Mouse (Mus musculus): ENCODE measurements around the gene Pdf.
"Not testable (repeated sequence)": the region's sequence is repeated elsewhere in the genome, so short reads cannot be mapped to it uniquely, and the experiment has no call there.

Pdf gene

GRCm38 (mm10) chr8:107040632-107041031, 7.8 kb downstream of the Pdf start:
- no peak for DNase-seq (ENCODE audit: inconsistent age in 2 of 2, low spot score in 1 of 2)

GRCm38 (mm10) chr8:107036626-107037025, 11.8 kb downstream of the Pdf start:
- DNase-seq (ENCODE audit: inconsistent age in 2 of 2, low spot score in 1 of 2) = peak; percentile 65 to 67

- DNase-seq (ENCODE audit: inconsistent age in 2 of 2, low spot score in 1 of 2) = no peak
Observed at GRCm38 (mm10) chr8:107035641-107036040, 12.8 kb downstream of the Pdf start.

GRCm38 (mm10) chr8:107033609-107034008, 14.8 kb downstream of the Pdf start:
- not testable (repeated sequence) for DNase-seq (ENCODE audit: inconsistent age in 2 of 2, low spot score in 1 of 2)

DNA sequence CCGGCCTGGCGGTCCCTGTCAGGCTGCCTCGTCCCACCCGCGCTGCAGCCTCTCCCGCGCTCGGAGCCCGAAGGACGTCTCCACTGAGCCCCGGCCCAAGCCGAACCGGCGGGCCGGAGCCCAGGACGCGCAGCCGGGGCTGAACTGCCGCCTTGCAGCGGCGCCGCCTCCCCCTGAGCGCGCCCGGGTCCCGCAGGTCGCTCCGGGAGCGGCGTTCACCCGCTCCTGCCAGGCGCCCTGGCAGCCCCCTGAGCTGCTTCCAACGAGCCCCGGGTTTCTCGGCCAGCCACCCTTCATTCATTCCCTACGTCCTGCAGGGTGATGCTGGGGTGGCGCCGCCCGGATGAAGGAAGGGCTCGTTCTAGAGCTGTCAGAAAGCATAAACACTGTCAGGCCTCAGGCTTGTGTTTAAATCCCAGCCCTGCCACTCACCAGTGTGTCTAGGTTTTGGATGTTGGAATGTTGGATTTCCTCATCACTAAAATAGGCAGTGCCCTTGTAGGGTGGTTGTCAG, 16.8 kb downstream of the Pdf start:
- DNase-seq (ENCODE audit: inconsistent age in 2 of 2, low spot score in 1 of 2) = no peak

DNA sequence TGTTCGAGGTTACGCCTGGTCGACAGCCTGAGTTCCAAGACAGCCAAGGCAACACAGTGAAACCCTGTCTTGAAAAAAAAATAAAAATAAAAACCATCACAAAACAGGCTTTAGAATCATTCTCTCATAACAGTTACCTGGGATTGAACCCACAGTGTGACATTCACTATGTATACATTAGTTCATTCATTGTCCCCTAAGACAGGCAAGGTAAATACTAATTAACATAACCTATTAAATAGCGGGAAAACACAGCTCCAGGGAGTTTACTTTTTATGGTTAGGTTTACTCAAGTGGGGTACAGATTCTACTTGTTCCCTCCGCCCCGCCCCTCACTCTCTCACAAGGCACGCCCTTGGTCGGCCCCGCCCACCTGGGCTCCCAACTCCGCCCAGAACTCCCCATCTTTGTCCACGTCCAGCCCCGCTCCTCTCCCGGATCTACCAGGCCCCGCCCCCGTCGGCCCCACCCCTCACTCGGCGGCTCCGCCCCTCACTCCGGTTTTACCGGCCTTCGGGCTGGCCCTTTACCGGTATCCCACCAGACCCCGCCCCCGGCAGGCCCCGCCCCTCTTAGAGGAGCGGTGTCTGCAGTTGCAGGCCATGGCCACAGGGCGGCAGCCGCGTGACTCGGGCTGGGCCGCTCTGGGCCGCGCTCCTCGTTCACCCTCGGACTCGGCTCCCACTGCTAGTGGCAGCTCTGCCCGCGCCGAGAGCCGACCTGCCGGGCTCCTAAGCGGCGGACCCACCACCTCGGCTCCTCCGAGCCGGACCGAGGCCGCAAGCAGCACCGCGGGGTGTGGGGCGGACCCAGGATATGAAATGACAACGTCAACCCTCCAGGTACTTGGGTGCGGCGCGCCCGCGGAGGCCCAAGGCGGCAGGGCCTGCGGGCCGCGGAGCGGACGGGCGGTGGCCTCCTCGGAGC, 17.5 kb downstream of the Pdf start, which contains the start of gene Vps4a:
Gene Vps4a (plus strand): TSS at position 573 of the 927 bp plus-strand sequence.
- peak; percentile 98 to 100 for DNase-seq (ENCODE audit: inconsistent age in 2 of 2, low spot score in 1 of 2)

- no peak for DNase-seq (ENCODE audit: inconsistent age in 2 of 2, low spot score in 1 of 2)
Observed at GRCm38 (mm10) chr8:107030058-107030457, 18.4 kb downstream of the Pdf start.

DNA sequence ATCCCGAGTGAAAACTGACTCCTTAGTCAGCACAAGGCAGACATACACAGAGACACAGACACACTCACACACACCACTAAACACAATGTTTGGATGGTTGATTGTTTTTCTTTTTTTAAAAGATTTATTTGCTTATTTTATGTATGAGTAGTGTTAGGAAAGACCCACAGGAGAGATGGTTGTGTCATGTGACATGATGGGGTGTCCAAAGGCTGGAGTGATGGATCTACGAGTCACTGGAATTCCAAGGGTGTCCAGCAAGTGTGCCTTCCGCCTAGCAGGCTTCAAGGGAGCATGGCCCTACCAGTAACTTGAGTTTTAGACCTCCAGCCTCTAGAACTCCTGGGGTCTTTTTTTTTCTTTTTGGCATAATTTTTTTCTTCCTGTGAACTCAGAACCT, 19.1 kb downstream of the Pdf start:
- DNase-seq (ENCODE audit: inconsistent age in 2 of 2, low spot score in 1 of 2) = no peak

GRCm38 (mm10) chr8:107023479-107023878, 24.9 kb downstream of the Pdf start:
- peak; percentile 85 to 92 for DNase-seq (ENCODE audit: inconsistent age in 2 of 2, low spot score in 1 of 2)

- DNase-seq (ENCODE audit: inconsistent age in 2 of 2, low spot score in 1 of 2) = no peak
Observed at GRCm38 (mm10) chr8:107014915-107015314, 33.5 kb downstream of the Pdf start.

DNA sequence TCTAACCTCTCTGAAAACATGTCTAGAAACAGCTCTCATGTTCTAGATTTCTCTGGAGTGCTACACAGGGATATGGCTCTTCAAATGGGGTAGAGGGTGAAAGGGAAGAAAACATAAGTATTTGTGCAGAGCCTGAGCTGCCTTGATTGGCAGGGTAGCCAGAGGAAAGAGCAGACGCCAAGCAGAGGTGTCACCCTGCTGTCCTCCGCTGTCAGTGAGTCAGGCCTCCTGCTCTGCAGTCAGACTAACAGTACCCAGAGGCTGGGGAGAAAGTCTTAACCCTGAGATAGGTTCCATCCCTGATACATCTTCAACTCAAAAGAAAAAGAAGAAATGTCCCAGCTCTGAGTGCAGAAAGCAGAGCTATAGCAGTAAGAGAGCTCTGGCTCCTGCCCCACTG, 35.7 kb downstream of the Pdf start:
- peak in 1 of 2 experiments; percentile 52 for DNase-seq (ENCODE audit: inconsistent age in 2 of 2, low spot score in 1 of 2)

- no peak for DNase-seq (ENCODE audit: inconsistent age in 2 of 2, low spot score in 1 of 2)
Observed at GRCm38 (mm10) chr8:107007795-107008194, 40.6 kb downstream of the Pdf start.

GRCm38 (mm10) chr8:107002532-107002931, 45.9 kb downstream of the Pdf start:
- DNase-seq (ENCODE audit: inconsistent age in 2 of 2, low spot score in 1 of 2) = peak; percentile 87 to 97

DNA sequence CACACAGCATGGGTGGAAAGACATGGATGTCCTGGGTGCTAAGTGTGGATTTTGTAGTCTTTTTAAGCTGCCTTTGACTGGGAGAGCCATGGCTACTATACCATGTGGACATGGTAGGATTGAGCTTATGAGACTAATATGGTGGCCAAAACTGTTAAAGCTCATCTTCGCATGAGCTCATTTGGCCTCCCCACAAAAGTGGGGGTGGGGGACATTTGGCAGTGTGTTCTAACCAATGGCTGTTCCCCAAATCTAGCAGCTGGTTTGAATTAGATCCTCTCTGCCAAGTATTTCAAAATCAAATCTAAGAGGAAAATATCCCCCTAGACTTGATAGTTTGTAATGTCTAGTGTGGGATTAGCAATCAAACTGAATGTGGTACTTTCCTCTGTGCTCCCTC, 49.3 kb downstream of the Pdf start:
- no peak for DNase-seq (ENCODE audit: inconsistent age in 2 of 2, low spot score in 1 of 2)

- DNase-seq (ENCODE audit: inconsistent age in 2 of 2, low spot score in 1 of 2) = no peak
Observed at GRCm38 (mm10) chr8:106997416-106997815, 51.0 kb downstream of the Pdf start.

DNA sequence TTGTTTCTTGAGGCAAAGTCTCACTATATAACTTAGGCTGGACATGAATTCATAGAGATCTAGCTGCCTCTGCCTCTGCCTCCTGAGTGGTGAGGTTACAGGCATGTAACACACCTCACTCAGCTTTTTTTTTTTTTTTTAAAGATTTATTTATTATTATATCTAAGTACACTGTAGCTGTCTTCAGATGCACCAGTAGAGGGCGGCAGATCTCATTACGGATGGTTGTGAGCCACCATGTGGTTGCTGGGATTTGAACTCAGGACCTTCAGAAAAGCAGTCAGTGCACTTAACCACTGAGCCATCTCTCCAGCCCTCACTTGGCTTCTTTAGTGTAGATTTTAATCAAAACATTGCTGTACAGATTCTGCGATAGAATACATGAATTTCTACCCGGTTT, 52.1 kb downstream of the Pdf start:
- not testable (repeated sequence) for DNase-seq (ENCODE audit: inconsistent age in 2 of 2, low spot score in 1 of 2)

Data from adrenal gland, adult (tissue).